Mouse (Mus musculus): ENCODE data around the gene Tfr2.

The Tfr2 gene

DNA sequence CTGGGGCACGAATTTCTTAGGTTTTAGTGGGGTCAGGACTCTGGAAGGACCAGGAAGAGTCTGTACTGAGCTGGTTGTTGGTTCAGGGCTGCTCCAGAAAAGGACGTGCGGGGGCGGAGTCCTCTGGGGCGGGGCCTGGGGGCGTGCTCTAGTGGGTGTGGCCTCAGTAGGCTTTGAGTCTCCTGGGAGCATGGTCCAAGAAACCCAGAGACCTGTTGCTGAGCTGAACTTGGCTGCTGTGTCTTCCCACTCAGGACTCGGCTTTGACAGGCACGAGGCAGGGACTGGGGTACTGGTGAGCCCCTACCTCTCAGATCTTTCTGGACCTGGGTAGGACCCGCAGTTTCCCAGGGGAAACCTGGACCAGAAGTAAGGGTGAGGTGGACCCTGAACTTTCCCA, at the start of gene Tfr2:
Tfr2 (plus strand) TSS at position 176 of the 400 bp plus-strand sequence.
- peak; percentile 62 for DNase-seq

DNA sequence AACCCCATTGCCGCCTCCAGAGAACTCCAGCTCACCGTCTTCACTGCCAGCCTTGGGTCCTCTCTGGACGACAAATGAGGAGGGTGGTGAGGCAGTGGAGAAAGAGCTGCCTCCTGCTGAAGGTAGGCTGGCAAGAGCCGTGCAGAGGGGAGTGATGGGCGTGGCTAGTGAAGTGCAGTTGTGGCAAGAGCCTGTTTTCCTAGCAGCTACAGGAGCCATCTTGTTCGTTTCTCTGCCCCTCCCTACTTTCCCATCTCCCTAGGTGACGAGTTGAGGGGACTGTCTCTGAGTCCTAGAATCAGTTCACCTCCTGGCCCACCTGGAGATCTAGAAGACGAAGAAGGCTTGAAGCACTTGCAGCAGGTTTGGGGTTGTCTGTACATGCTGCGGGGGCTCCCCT, 47.8 kb upstream of the Tfr2 start:
- DNase-seq, result no peak

DNA sequence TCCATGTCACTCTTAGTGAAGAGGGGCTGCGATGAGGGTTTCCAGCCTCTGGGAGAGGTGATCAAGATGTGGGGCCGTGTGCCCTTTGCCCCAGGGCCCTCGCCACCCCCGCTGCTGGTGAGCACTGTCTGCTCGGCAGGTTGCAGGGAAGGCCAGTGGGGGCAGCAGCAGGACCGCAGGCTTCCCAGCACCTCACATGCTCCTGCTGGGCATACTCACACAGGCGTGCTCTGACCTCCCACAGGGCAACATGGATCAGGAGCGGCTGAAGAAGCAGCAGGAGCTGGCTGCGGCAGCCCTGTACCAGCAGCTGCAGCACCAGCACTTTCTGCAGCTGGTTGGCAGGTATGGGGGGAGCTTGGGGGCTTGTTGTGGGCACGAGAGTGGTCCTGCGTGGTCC, 46.9 kb upstream of the Tfr2 start:
- DNase-seq, result no peak

- DNase-seq, result no peak
Observed at GRCm38 (mm10) chr5:137523396-137524250, 46.0 kb upstream of the Tfr2 start.

DNA sequence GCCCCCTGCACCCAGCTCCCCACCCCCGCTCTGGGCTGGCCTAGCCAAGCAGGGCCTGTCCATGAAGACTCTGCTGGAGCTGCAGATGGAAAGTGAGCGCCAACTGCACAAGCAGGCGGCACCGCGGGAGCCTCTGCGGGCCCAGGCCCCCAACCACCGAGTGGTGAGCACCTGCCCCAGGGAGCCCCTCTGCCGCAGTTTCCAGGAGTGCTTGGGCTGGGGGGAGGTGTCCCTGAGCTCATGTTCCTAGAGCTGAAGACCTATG, 45.5 kb upstream of the Tfr2 start:
- DNase-seq, result no peak

DNA sequence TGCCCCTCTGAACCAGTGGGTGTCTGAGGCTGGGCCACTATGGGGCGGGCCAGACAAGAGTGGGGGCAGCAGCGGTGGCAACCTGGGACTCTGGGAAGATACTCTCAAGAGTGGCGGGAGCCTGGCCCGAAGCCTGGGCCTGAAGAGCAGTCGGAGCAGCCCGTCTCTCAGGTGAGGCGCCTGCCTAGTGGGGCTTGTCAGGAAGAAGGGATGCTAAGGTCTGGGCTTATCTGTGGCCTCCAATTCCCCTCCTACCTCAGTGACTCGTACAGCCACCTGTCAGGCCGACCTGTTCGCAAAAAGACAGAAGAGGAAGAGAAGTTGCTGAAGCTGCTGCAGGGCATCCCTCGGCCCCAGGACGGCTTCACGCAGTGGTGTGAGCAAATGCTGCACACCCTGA, 45.0 kb upstream of the Tfr2 start:
- no peak for DNase-seq

GRCm38 (mm10) chr5:137525511-137525910, 44.1 kb upstream of the Tfr2 start:
- DNase-seq, result no peak

GRCm38 (mm10) chr5:137526192-137526936, 43.3 kb upstream of the Tfr2 start:
- DNase-seq, result peak; percentile 46

DNA sequence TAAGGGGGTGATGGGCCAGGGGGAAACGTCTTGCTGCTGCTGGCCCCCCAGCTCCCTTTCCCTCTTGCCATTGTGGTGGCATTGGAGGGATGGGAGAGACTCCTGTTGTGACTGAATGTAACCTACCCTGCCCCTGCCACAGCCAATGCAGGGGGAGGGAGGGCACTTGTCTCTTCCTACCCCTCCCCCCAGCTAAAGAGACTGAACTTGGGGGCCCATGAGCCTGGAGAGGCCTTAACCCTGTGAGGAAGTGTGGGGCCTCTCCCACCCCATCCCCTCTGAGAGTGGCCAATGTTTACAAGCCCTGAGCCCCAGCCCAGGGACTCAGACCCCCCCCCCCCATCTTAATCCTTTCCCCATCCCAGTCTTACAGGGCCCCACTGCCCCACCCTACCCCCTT, 42.2 kb upstream of the Tfr2 start:
- DNase-seq, result no peak

GRCm38 (mm10) chr5:137528247-137528968, 41.2 kb upstream of the Tfr2 start:
- no peak for DNase-seq

GRCm38 (mm10) chr5:137529221-137529995, 40.2 kb upstream of the Tfr2 start:
- DNase-seq, result no peak

DNA sequence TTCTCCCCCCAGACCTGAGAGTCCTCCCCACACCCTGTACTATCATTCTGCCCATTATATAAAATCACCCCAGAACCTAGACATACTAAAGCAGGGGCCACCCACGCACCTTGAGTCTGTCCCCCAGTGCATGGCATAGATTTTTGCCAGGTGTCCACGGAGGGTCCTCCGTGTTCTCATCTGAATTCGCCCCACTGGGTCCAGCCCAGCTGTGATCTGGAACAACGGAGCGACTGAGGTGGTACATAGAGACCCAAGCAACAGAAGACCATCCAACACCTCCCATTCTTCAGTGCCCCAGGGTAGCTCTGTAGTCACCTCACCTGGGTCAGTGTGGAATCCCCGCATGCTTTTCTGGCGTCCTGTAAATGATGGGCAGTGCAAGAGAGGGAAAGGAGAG, 39.6 kb upstream of the Tfr2 start:
- DNase-seq, result no peak

- DNase-seq, result peak; percentile 72
Observed at GRCm38 (mm10) chr5:137530588-137531413, 38.8 kb upstream of the Tfr2 start.

DNA sequence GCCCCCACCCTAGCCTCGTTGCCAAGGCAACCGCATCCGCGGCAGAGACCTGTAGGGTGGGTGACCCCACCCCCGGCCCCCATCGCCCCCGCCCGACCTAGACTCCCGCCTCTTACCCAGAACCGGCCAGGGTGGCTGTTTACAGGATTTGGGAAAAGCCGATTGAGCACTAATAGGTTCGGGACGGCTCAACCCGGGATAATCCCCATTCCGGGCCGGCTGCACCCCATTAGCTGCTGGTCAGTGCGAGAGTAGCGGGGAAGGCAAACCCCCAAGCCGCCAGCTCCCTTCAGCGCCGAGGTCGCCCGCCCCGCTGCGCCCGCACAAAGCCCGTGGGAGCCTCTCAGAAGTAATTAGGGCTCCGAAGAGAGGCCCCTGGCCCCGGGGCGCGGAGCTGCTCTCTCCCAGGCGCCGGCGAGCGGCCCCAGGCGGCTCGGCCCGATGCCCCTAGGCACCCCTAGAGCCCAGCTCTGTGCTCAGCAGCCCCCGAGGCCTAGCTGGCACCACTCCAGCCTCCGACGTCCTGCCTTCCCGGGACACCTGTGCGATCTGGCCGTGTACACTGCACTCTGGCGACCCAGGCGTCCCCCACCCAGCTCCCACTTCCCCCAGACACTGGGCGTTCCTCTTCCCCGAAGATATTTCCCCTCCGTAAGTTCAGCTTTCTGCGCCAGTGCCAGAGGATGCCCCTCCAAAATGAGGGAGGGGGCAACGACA, 38.1 kb upstream of the Tfr2 start:
- peak; percentile 67 for DNase-seq

GRCm38 (mm10) chr5:137532131-137532807, 37.4 kb upstream of the Tfr2 start:
- peak; percentile 61 for DNase-seq

DNA sequence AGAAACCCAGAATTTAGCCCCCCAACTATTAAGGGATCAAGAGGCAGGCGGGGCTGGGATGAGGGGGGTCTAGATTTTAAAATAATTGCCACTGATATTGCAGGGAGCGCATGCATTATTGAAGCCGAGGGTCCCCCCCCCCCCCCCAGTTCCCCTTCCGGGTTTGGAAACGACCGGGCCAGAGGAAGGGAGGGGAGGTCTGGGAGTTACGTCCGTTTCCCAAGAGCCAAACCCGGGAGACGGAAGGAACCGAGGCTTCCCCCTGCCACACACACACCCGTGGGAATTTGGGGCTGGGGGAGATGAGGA, 36.9 kb upstream of the Tfr2 start:
- no peak for DNase-seq

DNA sequence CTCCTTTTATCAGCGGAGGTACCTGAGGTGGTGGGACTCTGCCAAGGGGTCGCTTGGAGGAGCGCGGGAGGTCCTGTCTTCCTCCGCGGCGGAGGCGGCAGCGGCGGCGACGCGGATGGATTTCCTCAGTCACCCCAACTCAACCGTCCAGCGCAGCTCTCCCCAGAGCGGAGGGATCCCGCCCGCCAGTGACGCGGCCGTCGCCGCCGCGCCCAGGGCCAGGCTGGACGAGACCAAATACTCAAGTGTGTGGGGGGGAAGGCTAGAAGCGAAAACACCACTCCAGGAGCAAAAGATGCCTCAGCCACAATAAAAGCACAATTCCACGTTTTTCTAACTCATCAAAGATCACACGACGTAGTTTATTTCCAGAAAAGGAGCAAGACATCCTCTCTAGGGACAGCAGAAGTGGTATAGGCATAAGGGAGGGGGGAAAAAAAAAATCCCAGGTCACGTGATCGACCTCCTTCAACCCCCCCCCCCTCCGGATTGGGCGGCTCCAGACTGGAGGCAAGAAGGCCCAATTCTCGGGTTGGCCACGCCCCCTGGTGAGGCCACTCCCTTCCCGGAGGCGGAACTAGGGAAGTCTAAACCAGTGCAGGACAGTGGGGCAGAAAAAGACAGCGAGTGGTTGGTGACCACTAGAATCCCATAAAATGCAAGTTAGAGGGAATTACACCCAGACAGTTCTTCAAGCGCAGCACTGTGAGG, 36.4 kb upstream of the Tfr2 start, which contains the start of the genes Epo and Gnb2:
Epo (minus strand) TSS at position 126 of the 711 bp plus-strand sequence.
Gnb2 (minus strand) TSS at position 394 of the 711 bp plus-strand sequence.
- peak; percentile 99 for DNase-seq

- DNase-seq, result no peak
Observed at GRCm38 (mm10) chr5:137534762-137535161, 34.9 kb upstream of the Tfr2 start.

GRCm38 (mm10) chr5:137535318-137535717, 34.3 kb upstream of the Tfr2 start:
- DNase-seq, result no peak

DNA sequence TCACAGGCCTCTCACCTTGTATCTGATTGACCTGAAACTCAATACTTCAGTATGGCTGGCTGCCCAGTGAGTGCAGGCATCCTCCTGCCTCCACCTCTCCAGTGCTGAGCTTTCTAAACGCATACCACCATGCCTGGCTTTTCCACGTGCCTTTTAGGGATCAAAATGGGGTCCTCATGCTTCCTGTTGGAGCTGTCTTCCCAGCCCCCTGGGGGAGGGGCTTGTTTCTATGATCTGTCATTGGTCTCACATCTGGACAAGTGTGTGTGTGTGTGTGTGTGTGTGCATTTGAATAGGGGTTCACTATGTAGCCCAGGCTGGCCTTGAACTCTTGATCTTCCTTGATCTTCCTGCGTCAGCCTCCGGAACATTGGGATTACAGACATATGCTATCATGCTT, 32.2 kb upstream of the Tfr2 start:
- no peak for DNase-seq
